Mouse (Mus musculus) ES-Bruce4 (cell line): Measurements from ENCODE around the gene Spata16.

Experiments used
- CTCF ChIP-seq: IDR thresholded peaks from one replicate; pipeline ENCODE4 v1.8.1; 2011; ENCODE audit warnings: low read depth, low read length
- POLR2A ChIP-seq: IDR thresholded peaks from one replicate; pipeline ENCODE4 v1.8.1; 2011; ENCODE audit warnings: low read length; ENCODE audit not compliant: insufficient read depth

DNA sequence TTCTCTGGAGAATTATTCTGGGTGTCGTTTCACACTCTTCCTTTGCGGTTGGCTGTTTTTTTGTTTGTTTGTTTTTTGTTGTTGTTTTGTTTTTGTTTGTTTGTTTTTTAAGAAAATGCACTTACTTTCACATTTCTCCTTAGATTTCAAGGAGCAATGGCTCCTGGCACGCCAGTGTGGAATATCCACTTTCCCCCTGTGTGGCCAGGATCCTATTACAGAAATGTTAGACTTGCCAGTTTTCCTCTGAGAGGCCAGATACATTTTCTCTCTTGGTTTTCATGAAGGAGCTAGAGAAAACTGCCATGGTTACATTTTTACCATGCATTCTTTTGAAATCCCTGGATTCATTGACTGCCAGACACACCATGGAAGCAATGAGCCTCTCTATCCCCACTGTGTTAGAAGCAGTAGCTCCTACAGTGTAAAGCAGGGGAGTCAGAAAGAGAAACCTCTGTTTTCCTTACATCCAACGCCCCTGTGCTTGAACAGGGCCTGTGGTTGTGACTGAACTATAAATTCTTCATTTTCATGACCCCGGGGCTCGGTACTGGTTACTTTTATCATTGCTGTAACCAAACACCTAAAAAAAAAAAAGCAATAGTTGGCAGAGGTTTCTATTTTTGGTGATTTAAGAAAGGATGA lies 344.7 kb downstream of the Spata16 start:
- TF ChIP-seq CTCF: no peak
- no peak for TF ChIP-seq POLR2A
